Mouse (Mus musculus) neural tube, embryonic 13.5 days (tissue): ENCODE data around the gene Eif4a1. TPM values are rescaled to one million over a fixed set of nuclear protein-coding genes. Genes with fewer than 3 reads are reported as not detected.

Experiments
- ATAC-seq: fragments of 200-750 bp; cut with Nextera tagmentation; 2 replicates; pipeline ENCODE4 v1.8.0; 2017; ENCODE audit warnings: low read depth, mild to moderate bottlenecking, moderate TSS enrichment, moderate library complexity
- H3K27ac ChIP-seq: fragments of 300-500 bp; sonication (generic); replicated peaks from 2 replicates; pipeline ENCODE4 v1.5.1; 2015; ENCODE audit warnings: moderate library complexity, mild to moderate bottlenecking, inconsistent platforms
- H3K27me3 ChIP-seq: fragments of 300-500 bp; sonication (generic); 2 replicates; pipeline ENCODE4 v1.6.1; 2015; ENCODE audit warnings: mild to moderate bottlenecking, inconsistent platforms
- H3K36me3 ChIP-seq: fragments of 300-500 bp; sonication (generic); 2 replicates; pipeline ENCODE4 v1.6.1; 2015; ENCODE audit warnings: mild to moderate bottlenecking, inconsistent platforms
- H3K4me1 ChIP-seq: fragments of 300-500 bp; sonication (generic); replicated peaks from 2 replicates; pipeline ENCODE4 v1.6.1; 2015; ENCODE audit warnings: inconsistent platforms
- H3K4me2 ChIP-seq: fragments of 300-500 bp; sonication (generic); 2 replicates; pipeline ENCODE4 v1.6.1; 2015; ENCODE audit warnings: inconsistent platforms, mild to moderate bottlenecking, moderate library complexity
- H3K4me3 ChIP-seq: fragments of 300-500 bp; sonication (generic); 2 replicates; pipeline ENCODE4 v1.5.1; 2015; ENCODE audit warnings: mild to moderate bottlenecking, inconsistent platforms
- H3K9ac ChIP-seq: fragments of 300-500 bp; sonication (generic); 2 replicates; pipeline ENCODE4 v1.6.1; 2015; ENCODE audit warnings: moderate library complexity, mild to moderate bottlenecking, inconsistent platforms
- H3K9me3 ChIP-seq: fragments of 300-500 bp; sonication (generic); 2 replicates; pipeline ENCODE4 v1.6.1; 2016; ENCODE audit warnings: inconsistent platforms
- WGBS: fragments of 180-500 bp; shearing (Covaris S2); methylation state at CpG from one replicate; pipeline ENCODE4 v1.1.7; 2015; 5-methylcytosine and 5-hydroxymethylcytosine counted together
- polyA plus RNA-seq: library from polyadenylated mRNA; unstranded; fragments of >200 nt; fragmentation: Nextera tagmentation; extraction: Ambion mirVana; gene quantifications from 2 replicates; pipeline ENCODE4 v1.2.1, GENCODE M21; 2015

The Eif4a1 gene
- polyA plus RNA-seq, 1 experiment from 2014 or later = 528 TPM

DNA sequence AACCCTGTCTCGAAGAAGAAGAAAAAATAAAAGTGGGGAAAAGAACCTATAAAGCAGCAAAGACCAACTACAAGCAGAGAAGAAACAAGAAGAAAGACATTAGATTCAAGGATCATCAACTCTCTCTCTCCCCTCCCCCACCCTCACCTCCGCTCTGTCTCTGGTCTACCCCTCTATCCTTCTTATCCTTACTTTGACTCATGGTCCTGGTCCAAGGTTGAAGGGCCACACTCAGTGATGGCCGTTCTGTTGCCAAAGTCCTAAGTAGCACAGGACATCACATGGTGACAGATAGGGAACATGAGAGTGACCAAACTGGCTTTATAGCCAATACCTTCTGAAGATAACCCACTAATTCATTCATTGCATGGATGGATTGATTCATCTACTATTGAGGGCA, 25.2 kb upstream of the Eif4a1 start:
- H3K27me3 ChIP-seq = no peaks in the 10 kb centered on the region
- H3K4me1 ChIP-seq = peaks cover 12% of the 10 kb centered on the region
- no peak overlapping the region for H3K4me3 ChIP-seq
- no peak overlapping the region for H3K9ac ChIP-seq
- no peaks in the 10 kb centered on the region for H3K9me3 ChIP-seq
- WGBS = 88% methylated on average over 3 of the region's 3 CpGs
- H3K27ac ChIP-seq = no peak overlapping the region
- H3K36me3 ChIP-seq = no peaks in the 10 kb centered on the region
- no peak for ATAC-seq
- H3K4me2 ChIP-seq = no peak overlapping the region

DNA sequence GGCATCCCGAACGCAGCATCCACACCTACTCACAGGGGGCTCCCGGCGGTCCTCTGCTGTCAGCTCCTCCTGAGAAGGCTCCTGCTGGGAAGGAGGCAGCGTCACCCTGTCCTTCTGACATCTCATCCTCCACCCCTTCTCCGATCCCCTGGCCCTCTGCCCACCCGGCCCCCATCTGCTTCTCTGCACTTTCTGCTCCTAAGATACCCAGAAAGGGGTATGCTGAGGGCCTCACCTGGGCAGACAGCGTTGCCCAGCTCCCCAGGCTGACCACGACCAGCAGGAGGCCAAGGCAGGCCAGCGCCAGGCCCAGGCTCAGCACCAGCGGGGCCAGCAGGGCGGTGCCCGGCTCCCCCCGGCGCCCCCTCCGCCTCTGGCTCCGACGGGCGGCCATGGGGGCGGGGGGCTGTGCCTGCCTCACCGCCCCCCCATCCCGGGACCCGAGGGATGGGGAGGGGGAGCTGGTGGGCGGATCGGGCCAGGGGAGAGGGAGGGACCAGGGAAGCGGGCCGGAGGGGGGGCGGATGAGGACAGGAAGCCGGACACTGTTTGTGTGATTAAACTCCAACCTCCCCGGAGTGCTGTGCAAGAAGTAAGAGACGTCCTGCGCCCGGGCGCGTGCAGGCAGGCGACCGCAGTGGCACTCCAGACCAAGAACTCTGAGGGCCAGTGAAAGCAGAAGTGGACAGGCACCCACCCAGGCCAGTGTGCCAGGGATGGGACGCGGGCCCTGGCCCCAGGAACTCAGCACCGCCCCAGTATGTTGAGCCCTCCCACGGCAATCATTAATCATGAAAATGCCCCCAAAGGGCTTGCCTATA, 23.3 kb upstream of the Eif4a1 start, which contains the start of the genes Tnfsf12 and Tnfsfm13:
Tnfsf12 (minus strand) TSS at position 489 of the 821 bp plus-strand sequence.
Tnfsfm13 (minus strand) TSS at position 738 of the 821 bp plus-strand sequence.
- peak; percentile 74 for ATAC-seq
- Histone ChIP-seq H3K9me3 (no peaks in the 10 kb centered on the region), H3K36me3 (no peaks in the 10 kb centered on the region), H3K4me3 (peak within 1 kb of the TSS; percentile 43), H3K4me2 (peak within 1 kb of the TSS; percentile 79), H3K27ac (peak within 1 kb of the TSS; percentile 20), H3K4me1 (peaks cover 12% of the 10 kb centered on the region), H3K27me3 (no peaks in the 10 kb centered on the region), H3K9ac (peak within 1 kb of the TSS; percentile 85)
- WGBS = 2% methylated on average over 41 of the region's 41 CpGs

DNA sequence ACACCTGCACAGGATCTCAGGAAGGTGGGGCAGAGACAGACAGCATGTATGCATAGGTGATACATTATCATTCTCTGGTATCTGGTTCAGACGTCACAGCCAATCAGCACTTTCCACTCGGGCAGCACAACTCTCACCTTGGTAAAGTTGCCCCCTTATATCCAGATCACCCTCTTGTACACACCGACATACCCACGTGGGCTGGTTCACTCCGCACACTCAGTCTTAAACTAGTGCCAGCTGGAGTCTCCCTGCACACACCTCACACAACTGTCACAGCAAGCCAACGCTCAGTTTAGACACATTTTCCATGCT, 22.8 kb upstream of the Eif4a1 start:
- H3K27ac ChIP-seq = peak overlapping the region; percentile 20; the same call in 1 of the 2 replicates
- peak; percentile 36; the same call in 1 of the 2 replicates for ATAC-seq
- H3K27me3 ChIP-seq = no peaks in the 10 kb centered on the region
- peak overlapping the region; percentile 79 for H3K4me2 ChIP-seq
- no peaks in the 10 kb centered on the region for H3K36me3 ChIP-seq
- H3K9me3 ChIP-seq = no peaks in the 10 kb centered on the region
- 29% methylated on average over 6 of the region's 6 CpGs for WGBS
- peaks cover 12% of the 10 kb centered on the region for H3K4me1 ChIP-seq
- peak overlapping the region; percentile 85 for H3K9ac ChIP-seq
- H3K4me3 ChIP-seq = peak overlapping the region; percentile 43

DNA sequence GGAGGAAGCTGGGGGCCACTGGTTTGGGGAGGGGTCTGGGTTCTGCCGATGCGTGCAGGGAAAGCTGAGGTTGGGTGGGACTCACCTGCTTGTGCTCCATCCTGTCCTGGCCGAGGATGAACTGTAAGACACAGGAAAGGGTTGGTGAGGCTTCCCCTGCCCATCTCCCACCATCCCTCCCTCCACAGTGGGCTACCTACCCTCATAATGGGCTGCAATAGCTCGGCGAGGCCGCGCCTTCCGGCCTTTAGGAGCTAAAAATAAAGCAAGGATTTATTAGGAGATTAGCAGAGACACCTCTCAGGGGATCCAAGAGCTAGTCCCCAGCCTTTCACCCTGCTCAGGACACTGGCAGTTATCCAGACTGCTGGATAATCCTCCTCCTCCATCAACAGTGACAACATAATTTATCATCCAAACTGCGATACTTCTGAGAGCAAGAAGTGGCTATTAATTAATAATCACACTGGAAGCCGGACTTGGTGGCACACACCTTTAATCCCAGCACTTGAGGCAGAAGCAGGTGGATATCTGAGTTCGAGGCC, 21.3 kb upstream of the Eif4a1 start:
- no peak overlapping the region for H3K4me2 ChIP-seq
- no peak for ATAC-seq
- H3K9ac ChIP-seq = no peak overlapping the region
- H3K4me1 ChIP-seq = peaks cover 12% of the 10 kb centered on the region
- no peaks in the 10 kb centered on the region for H3K9me3 ChIP-seq
- H3K4me3 ChIP-seq = no peak overlapping the region
- no peaks in the 10 kb centered on the region for H3K27me3 ChIP-seq
- H3K36me3 ChIP-seq = no peaks in the 10 kb centered on the region
- WGBS = 68% methylated on average over 11 of the region's 11 CpGs
- no peak overlapping the region for H3K27ac ChIP-seq

DNA sequence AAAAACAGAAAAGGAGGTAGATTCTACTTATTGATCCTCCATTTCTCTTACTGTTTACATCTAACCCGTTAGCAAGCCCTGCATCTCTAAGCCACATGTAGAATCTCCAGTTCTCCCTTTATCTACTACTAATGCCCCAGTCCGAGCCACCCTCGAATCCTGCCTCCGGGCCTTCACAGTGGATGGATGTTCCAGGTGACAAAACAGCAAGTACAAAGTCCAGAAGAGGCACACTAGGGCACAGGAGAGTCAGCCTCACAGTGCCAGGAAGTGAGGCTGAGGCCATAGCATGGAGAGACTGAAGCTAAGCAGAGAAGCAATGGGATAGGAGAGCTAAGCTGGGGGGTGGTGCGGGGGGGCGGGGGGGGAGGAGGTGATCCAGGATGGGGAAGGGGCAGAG, 20.6 kb upstream of the Eif4a1 start:
- Histone ChIP-seq H3K27ac (no peak overlapping the region), H3K4me1 (peaks cover 12% of the 10 kb centered on the region), H3K36me3 (no peaks in the 10 kb centered on the region), H3K27me3 (no peaks in the 10 kb centered on the region), H3K4me3 (no peak overlapping the region), H3K9me3 (no peaks in the 10 kb centered on the region), H3K9ac (no peak overlapping the region), H3K4me2 (no peak overlapping the region)
- 86% methylated on average over 6 of the region's 6 CpGs for WGBS
- ATAC-seq = no peak

DNA sequence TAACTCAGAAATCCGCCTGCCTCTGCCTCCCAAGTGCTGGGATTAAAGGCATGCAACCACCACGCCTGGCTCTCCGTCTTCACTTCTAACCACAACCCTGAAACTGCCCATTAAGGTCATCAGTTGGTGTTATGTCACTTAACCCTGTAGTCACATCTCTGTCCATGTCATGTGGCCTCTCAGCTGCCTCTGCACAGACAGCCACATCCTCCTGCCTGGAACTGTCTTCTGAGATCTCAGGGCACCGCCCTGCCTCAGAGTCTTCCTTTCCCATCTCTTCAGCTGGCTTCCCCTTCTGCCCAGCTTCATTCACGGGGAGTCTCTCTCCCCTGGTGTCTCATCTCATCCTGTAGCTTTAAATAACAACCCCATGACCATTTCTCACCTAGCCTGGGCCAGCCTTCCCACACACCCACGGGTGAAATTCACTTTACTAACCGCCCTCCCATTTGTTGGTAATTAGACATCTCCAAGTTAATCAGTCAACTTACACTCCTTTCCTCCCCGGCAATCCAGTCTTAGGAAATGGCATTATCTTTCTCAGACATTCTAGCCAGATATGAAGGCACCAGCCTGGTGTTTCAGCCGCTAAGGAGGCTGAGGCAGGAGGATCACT, 20.1 kb upstream of the Eif4a1 start:
- Histone ChIP-seq H3K9me3 (no peaks in the 10 kb centered on the region), H3K9ac (no peak overlapping the region), H3K4me2 (no peak overlapping the region), H3K36me3 (no peaks in the 10 kb centered on the region), H3K27me3 (no peaks in the 10 kb centered on the region), H3K27ac (no peak overlapping the region), H3K4me3 (no peak overlapping the region), H3K4me1 (peaks cover 12% of the 10 kb centered on the region)
- ATAC-seq = no peak
- WGBS = 74% methylated on average over 9 of the region's 9 CpGs

DNA sequence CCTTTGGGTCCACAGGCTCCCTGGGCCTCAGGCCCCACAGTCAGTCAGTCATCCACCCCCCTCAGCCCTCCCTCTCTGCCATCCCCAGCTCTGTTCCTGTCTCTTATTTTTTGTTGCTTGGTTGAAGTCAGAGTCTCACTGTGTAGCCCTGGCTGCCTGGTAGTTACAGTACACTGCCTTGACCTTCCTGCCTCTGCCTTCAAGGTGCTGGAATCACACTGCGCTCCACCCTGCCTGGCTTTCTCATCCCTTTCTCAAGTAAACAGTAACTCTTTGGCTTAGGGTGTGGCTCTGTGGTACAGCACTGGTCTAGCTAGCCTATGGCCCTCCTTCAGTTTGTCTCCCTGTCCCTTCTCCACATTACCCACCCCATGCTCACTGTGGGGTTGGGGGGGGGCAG, 17.7 kb upstream of the Eif4a1 start:
- H3K27me3 ChIP-seq = no peaks in the 10 kb centered on the region
- H3K4me1 ChIP-seq = peaks cover 15% of the 10 kb centered on the region; the same call in 1 of the 2 replicates
- H3K36me3 ChIP-seq = no peaks in the 10 kb centered on the region
- no peak overlapping the region for H3K27ac ChIP-seq
- no peaks in the 10 kb centered on the region for H3K9me3 ChIP-seq
- no peak overlapping the region for H3K4me2 ChIP-seq
- no peak overlapping the region for H3K4me3 ChIP-seq
- no peak overlapping the region for H3K9ac ChIP-seq
- ATAC-seq = no peak
- 96% methylated on average over 1 of the region's 1 CpGs for WGBS

GRCm38 (mm10) chr11:69687061-69687460, 14.8 kb upstream of the Eif4a1 start:
- no peak for ATAC-seq
- Histone ChIP-seq H3K9ac (0 out of 2 replicates have a peak overlapping the region, but pooled peaks have one; percentile 34), H3K27me3 (no peaks in the 10 kb centered on the region), H3K27ac (no peak overlapping the region), H3K9me3 (no peaks in the 10 kb centered on the region), H3K4me3 (no peak overlapping the region), H3K4me1 (peaks cover 26% of the 10 kb centered on the region), H3K4me2 (no peak overlapping the region), H3K36me3 (no peaks in the 10 kb centered on the region)
- WGBS = 65% methylated on average over 5 of the region's 5 CpGs

GRCm38 (mm10) chr11:69686377-69686776, 14.2 kb upstream of the Eif4a1 start:
- Histone ChIP-seq H3K27ac (no peak overlapping the region), H3K4me1 (peaks cover 26% of the 10 kb centered on the region), H3K36me3 (no peaks in the 10 kb centered on the region), H3K4me2 (no peak overlapping the region), H3K9ac (0 out of 2 replicates have a peak overlapping the region, but pooled peaks have one; percentile 34), H3K27me3 (no peaks in the 10 kb centered on the region), H3K9me3 (no peaks in the 10 kb centered on the region), H3K4me3 (no peak overlapping the region)
- WGBS = 19% methylated on average over 4 of the region's 4 CpGs
- ATAC-seq = no peak

DNA sequence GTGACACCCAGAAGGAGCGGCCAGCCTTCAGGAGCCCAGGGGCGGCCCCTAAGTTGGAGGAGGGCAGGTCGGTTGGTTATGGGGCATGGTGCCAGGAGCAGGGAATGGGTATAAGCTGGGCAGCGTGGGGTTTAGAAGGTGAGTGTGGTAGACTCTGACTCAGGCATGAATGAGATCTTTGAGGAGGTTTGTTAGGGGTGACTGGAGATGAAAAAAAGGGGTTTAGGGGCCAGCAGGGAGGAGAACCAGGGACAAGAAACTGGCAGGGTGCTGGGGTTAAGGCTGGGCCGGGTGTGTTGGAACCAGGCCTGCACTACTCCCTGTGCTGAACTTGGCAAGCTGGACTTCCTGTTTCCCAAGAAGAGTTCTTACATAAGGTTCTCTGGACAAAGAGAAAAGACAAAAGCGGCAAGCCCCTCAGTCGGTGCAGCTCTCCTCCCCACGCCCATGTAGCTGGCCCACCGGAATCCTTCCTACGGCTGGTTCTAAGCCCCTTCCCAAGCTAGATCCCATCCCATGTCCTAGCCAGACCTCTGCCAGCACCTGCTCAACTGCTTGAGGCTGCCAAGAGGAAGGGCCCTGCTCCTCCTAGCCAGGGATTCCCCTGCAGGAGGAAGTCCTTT, 13.4 kb upstream of the Eif4a1 start, which contains the start of gene Tnfsf13:
Tnfsf13 (minus strand) TSS at position 259 of the 623 bp plus-strand sequence.
- WGBS = 63% methylated on average over 10 of the region's 10 CpGs
- no peaks in the 10 kb centered on the region for H3K27me3 ChIP-seq
- peak within 1 kb of the TSS; percentile 74 for H3K27ac ChIP-seq
- no peaks in the 10 kb centered on the region for H3K36me3 ChIP-seq
- H3K9ac ChIP-seq = peak within 1 kb of the TSS; percentile 36
- ATAC-seq = no peak
- H3K9me3 ChIP-seq = no peaks in the 10 kb centered on the region
- H3K4me2 ChIP-seq = no peak within 1 kb of the TSS
- peaks cover 33% of the 10 kb centered on the region for H3K4me1 ChIP-seq
- H3K4me3 ChIP-seq = no peak within 1 kb of the TSS

DNA sequence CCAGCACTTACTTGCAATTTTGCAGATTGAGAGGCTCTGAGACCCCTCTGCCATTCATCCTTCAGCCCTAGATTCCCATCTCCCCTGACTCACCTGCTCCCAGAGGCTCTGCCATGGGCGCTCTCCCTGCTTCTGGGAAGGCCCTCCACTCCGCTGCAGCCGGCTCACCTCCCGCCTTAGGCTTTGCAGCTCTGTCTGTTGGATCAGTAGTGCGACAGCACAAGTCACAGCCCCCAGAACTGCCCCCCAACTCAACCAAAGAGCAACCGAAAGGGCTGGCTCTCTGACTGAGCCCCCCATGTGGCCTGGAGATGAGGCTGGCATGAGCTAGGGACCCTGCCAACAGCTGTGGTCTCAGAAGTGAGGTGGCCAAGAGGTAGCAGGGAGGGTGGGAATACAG, 12.7 kb upstream of the Eif4a1 start:
- Histone ChIP-seq H3K4me3 (no peak overlapping the region), H3K4me1 (peaks cover 40% of the 10 kb centered on the region), H3K36me3 (peaks cover 4% of the 10 kb centered on the region), H3K4me2 (no peak overlapping the region), H3K27me3 (no peaks in the 10 kb centered on the region), H3K27ac (0 out of 2 replicates have a peak overlapping the region, but pooled peaks have one; percentile 9), H3K9ac (peak overlapping the region; percentile 36), H3K9me3 (no peaks in the 10 kb centered on the region)
- ATAC-seq = no peak
- WGBS = 85% methylated on average over 6 of the region's 6 CpGs
